Mouse (Mus musculus) CD4-positive, CD25-positive, alpha-beta regulatory T cell, adult 4 months (primary cell): ENCODE data around the gene Gm10999. TPM values are rescaled to one million over a fixed set of nuclear protein-coding genes. Genes with fewer than 3 reads are reported as not detected.
"Not testable (repeated sequence)": the region's sequence is repeated elsewhere in the genome, so short reads cannot be mapped to it uniquely, and the experiment has no call there.

Experiments used
- ATAC-seq: one replicate; pipeline ENCODE4 v1.8.0; 2017
- polyA plus RNA-seq, 2 experiments: library from polyadenylated mRNA; unstranded; fragments of 100-300 nt; shearing (Covaris generic); gene quantifications; one replicate each; pipeline ENCODE4 v1.2.1; 2017

The Gm10999 gene
- not detected for polyA plus RNA-seq

- no peak for ATAC-seq
Measured at GRCm38 (mm10) chr8:129131561-129131960, at the start of gene Gm10999. Gene Gm10999 (minus strand): TSS chr8:129131661.

- no peak for ATAC-seq
Measured at GRCm38 (mm10) chr8:129133475-129133874, 2.0 kb upstream of the Gm10999 start.

- not testable (repeated sequence) for ATAC-seq
Measured at GRCm38 (mm10) chr8:129115761-129116160, 15.7 kb downstream of the Gm10999 start.

Other genes with a start within 250 kb of the Gm10999 start
- gene Ccdc7a, start 66.1 kb downstream of the Gm10999 start, polyA plus RNA-seq = not detected
- not detected for gene Ccdc7b, start 64.5 kb downstream of the Gm10999 start, polyA plus RNA-seq
- gene 2610044O15Rik8, start 102.7 kb upstream of the Gm10999 start, polyA plus RNA-seq = 10 to 100 TPM; 20.2 to 32.3 TPM